Mouse (Mus musculus) spleen, adult 12 weeks (tissue): ENCODE data around the gene Ppm1b.

Experiments used
- DNase-seq: peaks from one replicate; pipeline ENCODE4 v3.0.0; 2022; ENCODE audit warnings: low spot score

Ppm1b gene

GRCm38 (mm10) chr17:85024237-85024636, 67.7 kb downstream of the Ppm1b start:
- DNase-seq: no peak

GRCm38 (mm10) chr17:85025151-85025550, 68.6 kb downstream of the Ppm1b start:
- DNase-seq: no peak

GRCm38 (mm10) chr17:85026436-85026835, 69.9 kb downstream of the Ppm1b start:
- no peak for DNase-seq

GRCm38 (mm10) chr17:85027247-85027646, 70.7 kb downstream of the Ppm1b start:
- DNase-seq: no peak

GRCm38 (mm10) chr17:85028093-85028739, 71.7 kb downstream of the Ppm1b start, which contains the start of gene Slc3a1:
Gene Slc3a1, plus strand, starts transcription at chr17:85028376.
- DNase-seq: no peak

GRCm38 (mm10) chr17:85028797-85029196, 72.3 kb downstream of the Ppm1b start:
- DNase-seq: no peak

GRCm38 (mm10) chr17:85030651-85031050, 74.1 kb downstream of the Ppm1b start:
- DNase-seq: no peak

GRCm38 (mm10) chr17:85033087-85033486, 76.5 kb downstream of the Ppm1b start:
- no peak for DNase-seq

GRCm38 (mm10) chr17:85034068-85034467, 77.5 kb downstream of the Ppm1b start:
- DNase-seq: no peak

- DNase-seq: no peak
These were observed 81.3 kb downstream of the Ppm1b start for GRCm38 (mm10) chr17:85037855-85038254.

GRCm38 (mm10) chr17:85038311-85038710, 81.8 kb downstream of the Ppm1b start:
- DNase-seq: no peak

- no peak for DNase-seq
These were observed 82.2 kb downstream of the Ppm1b start for GRCm38 (mm10) chr17:85038761-85039160.

GRCm38 (mm10) chr17:85040913-85041312, 84.4 kb downstream of the Ppm1b start:
- no peak for DNase-seq

- no peak for DNase-seq
These were observed 85.9 kb downstream of the Ppm1b start for GRCm38 (mm10) chr17:85042419-85042818.

- DNase-seq: no peak
These were observed 86.9 kb downstream of the Ppm1b start for GRCm38 (mm10) chr17:85043404-85043816.

- DNase-seq: no peak
These were observed 87.9 kb downstream of the Ppm1b start for GRCm38 (mm10) chr17:85044466-85044865.

- no peak for DNase-seq
These were observed 88.6 kb downstream of the Ppm1b start for GRCm38 (mm10) chr17:85045160-85045559.

GRCm38 (mm10) chr17:85048379-85048778, 91.8 kb downstream of the Ppm1b start:
- no peak for DNase-seq

- no peak for DNase-seq
These were observed 101.7 kb downstream of the Ppm1b start for GRCm38 (mm10) chr17:85058276-85058675.

GRCm38 (mm10) chr17:85059136-85059535, 102.6 kb downstream of the Ppm1b start:
- DNase-seq: no peak

- DNase-seq: no peak
These were observed 107.0 kb downstream of the Ppm1b start for GRCm38 (mm10) chr17:85063560-85063959.

GRCm38 (mm10) chr17:85067331-85067730, 110.8 kb downstream of the Ppm1b start:
- DNase-seq: no peak

GRCm38 (mm10) chr17:85070658-85071057, 114.1 kb downstream of the Ppm1b start:
- no peak for DNase-seq

- no peak for DNase-seq
These were observed 114.7 kb downstream of the Ppm1b start for GRCm38 (mm10) chr17:85071088-85071775.
